Mouse (Mus musculus) lung, adult 2 months (tissue): ENCODE data around the gene Mtm1.

Experiments used
- CTCF ChIP-seq: fragments of 200-500 bp; IDR thresholded peaks from 2 replicates; pipeline ENCODE4 v1.5.1; 2011; ENCODE audit warnings: mild to moderate bottlenecking, low read length, control low read depth; ENCODE audit not compliant: insufficient read depth
- POLR2A ChIP-seq: fragments of 200-500 bp; IDR thresholded peaks from 2 replicates; pipeline ENCODE4 v1.6.1; 2011; ENCODE audit warnings: low read depth, mild to moderate bottlenecking, control low read depth, low read length, borderline replicate concordance; ENCODE audit errors: extremely low read depth

DNA sequence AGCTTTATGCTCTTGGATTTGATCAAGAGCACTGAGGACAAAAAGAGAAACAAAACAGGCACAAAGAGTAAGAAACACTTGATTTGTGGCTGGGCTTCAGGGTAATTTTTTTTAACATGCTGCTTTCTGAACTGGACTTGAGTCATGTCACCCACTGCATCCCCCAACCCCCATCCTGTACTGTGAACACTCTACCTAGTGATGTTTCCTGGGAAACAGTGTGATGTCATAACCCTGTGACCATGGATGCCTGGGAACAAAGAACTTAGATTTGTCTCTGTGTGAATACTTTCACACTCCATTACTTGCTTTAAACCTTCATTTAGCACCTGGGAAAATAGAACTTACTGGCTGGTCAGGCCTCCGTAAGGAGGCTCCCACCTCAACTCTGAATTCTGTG, at the start of gene Mtm1:
- TF ChIP-seq POLR2A, result no peak
- no peak for TF ChIP-seq CTCF
